Mouse (Mus musculus): ENCODE measurements at regions not wholly inside any gene's neighbourhood (a gene's known extent, or its start where the extent isn't known, plus 50 kb on each side); places are given as distances from the start of the nearest gene placed in this dataset.

DNA sequence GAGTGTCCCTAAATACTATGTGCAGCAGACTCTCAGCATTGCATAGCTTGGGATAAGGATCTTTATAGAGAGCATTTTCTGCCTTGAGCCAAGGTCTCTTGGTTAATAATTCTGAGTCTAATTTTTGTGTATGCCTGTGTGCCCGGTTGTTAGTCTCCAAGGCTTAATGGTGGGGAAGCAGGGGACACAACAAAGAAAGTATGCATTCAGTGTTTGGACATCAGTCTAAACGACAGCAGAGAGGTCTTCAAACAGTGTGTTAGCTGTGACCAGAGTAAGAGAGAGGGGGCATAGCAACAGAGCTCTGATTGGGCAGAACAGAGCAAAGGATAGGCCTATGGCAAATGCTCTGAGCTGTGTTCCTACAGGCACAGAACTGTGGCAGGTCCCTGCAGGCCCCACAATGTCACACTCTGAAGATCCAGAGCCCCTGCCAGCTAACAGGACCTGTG is 522.7 kb upstream of the Tnp1 start:
- DNase-seq = no peak

DNA sequence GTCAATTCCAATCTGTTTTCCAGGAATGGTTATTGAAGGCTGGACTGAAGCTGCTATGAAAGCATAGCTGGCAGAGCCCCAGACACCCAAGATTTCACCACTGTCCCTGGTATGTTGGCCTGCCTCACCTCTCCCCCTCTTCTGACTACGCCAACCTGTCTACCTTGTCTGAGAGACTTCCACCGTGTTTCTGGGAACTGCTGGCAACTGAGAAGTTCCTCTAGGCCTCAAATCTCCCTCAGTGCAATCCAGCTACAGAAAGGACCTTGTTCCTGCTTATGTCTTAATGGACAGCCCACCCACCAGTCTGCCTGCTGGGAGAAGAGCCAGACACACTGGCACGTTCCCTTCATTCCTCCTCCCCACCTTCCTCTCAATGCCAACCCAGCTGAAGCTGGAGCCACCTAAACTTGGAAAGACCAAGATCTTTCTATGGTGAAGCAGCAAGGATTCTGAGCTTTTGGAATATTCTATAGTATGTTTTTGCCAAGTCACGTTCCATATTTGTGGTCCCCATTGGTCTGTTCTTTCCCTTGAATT is 520.1 kb upstream of the Tnp1 start:
- no peak for DNase-seq

DNA sequence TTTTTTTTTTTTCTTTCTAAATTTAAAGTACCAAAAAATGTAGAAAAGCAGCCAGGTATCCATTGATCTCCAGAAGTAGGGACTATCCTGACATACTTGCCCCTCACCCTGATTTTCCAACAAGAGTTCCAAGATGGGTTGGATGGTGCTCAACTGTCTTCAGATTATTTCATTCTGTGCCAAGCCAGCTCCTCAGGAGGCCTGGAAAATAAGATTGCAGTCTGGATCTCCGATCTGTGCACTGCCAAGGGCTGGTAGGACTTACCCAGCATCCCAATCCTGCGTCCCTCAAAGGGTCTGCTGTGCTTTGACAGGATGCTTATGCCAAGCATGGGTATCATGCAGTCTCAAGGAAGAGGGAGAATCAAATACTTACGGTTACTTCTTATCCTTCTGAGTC is 517.8 kb upstream of the Tnp1 start:
- no peak for DNase-seq

DNA sequence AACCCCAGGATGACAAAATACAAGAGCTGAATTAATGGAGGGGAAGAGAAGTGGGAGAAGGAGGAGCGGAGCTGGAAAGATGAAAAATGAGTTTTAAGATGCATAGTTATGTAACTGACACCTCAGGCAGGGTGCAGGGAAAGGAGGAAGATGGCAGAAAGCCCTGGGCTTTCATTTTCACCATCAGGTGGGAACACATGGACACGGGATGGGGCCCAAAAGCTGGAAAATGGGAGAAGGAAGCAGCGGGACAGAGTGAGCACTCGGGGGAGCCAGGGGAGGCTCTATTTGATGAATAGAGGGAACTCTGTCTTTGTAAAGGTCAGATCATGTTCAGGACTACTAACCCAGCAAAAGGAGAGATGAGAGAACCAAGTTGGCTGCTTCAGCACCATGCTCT is 516.6 kb upstream of the Tnp1 start:
- no peak for DNase-seq

DNA sequence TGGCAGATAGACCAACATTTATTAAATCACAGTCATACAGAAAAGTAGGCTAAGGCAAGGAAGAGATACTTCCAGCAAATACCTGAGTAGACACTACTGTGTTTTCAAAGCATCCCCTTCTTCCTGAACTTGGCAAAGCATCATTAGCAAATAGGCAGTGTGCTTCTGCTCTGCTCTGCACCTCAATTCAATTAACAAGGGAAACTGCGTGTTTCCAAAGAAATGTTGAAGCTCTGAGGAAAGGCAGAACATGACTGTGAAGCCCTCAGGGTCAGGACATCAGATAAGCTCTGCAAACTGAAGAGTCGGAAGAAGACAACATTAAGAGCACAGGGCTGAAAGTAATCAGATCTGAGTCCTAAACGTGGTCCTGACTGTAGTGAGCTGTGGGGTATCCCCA is 516.1 kb upstream of the Tnp1 start:
- DNase-seq = no peak

DNA sequence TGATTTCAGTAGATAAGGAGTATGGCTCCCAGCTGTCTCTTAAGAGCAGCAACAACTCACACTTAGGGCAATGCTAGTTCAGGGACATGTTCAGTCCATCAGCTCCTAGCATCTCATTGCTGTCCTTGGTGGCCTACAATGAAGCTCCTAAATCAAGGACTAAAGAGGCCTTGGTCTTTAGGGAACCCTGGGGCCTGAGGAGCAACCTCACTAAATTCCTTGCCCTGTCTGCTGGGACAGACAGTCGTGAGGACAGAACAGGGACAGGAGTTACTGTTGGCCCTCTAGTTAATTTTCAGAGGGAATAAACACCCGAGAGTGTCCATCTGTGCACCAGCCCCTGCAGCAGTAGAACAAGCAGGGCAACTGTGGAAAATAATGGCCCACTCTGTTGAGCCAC is 514.6 kb upstream of the Tnp1 start:
- no peak for DNase-seq

DNA sequence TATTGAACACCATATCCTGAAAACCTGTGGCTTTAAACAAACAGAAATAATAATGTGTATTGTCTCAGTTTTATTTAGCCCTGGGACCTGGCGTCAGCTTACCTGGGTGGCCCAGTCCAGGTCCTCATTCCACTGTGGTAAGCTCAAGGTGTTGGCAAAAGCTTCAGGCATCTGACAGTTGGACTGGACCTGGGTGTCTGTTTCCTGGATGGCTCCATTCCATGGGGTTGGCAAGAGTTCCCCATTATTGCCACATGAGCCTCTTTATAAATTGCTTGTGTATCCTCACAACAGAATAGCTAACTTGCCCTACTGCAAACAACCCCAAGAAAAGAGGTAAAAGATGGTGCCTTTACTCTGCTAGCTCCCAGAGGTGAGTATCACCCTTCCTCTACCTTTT is 512.9 kb upstream of the Tnp1 start:
- DNase-seq = peak; percentile 25

DNA sequence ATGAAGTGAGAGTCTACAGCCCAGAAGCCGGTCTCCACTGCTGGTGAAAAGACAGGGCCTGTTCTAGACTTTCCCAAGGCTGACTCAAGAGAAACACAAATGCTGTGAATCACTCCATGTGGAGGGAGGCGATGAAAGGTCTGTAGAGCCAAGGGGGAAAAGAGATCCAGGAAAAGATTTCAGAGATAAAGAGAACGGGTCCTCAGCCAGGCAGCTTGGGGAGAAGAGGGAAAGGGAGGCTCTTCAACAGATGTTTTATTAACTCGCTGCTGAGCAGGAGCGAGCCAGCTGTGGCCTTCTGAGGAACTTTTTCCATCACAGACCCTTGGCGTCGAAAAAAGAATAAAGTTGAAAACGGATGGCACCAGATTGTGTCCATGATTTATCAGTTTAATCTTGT is 500.7 kb upstream of the Tnp1 start:
- DNase-seq = no peak

DNA sequence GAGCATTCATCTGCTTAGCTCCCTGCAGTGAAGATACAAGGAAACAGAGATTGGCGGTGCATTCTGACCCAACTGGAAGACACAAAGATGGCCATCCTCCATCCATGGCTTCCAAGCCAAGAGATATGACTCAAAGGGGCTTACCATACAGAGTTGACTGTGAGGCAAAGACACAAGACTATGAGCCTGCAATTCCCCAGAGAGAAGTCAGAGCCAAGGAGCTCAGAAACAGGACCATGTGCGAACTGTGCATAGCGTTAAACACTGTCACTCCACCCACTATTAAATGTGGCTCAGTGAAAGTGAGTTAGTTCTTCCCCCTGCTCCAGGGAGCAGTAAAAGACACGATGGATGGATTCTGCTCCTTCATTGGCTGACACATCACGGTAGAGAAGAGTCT is 500.1 kb upstream of the Tnp1 start:
- DNase-seq = no peak

DNA sequence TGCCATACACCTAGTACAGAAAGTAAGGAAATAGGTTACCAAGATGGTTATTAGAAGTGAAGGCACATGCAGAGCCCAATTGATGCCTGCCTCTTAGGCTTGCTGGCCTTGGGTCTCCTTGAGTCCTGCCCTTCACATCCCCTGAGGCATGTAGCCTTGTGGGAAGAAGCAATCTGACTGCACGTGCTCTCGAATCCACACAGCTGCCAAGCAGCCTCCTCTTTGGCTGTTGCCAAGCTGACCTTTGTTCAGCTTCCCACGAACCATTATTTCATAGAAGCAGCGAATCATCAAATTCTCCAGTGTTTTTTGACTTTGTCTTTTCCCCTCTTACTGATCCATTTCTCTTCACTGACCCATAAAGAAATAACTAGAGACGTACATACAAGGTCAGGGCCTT is 498.1 kb upstream of the Tnp1 start:
- peak; percentile 42 for DNase-seq

DNA sequence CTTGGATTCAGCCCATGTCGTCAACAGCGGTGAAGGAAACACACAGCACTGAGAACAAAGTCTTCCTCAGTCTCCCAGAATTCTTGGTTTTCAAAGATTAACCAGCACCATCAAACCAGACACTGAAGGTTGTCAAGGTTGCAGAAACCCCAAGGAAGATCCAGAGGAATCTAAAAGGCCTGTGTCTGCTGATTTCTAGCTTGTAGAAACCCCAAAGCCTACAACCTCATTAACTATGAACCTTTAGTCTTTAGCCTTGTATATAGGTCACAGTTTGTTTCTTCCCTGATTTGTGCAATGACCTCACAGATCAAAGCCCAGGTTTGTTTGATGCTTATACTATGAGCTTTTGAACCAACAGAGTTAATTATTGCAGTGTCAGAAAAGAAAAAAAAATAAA is 497.1 kb upstream of the Tnp1 start:
- no peak for DNase-seq

DNA sequence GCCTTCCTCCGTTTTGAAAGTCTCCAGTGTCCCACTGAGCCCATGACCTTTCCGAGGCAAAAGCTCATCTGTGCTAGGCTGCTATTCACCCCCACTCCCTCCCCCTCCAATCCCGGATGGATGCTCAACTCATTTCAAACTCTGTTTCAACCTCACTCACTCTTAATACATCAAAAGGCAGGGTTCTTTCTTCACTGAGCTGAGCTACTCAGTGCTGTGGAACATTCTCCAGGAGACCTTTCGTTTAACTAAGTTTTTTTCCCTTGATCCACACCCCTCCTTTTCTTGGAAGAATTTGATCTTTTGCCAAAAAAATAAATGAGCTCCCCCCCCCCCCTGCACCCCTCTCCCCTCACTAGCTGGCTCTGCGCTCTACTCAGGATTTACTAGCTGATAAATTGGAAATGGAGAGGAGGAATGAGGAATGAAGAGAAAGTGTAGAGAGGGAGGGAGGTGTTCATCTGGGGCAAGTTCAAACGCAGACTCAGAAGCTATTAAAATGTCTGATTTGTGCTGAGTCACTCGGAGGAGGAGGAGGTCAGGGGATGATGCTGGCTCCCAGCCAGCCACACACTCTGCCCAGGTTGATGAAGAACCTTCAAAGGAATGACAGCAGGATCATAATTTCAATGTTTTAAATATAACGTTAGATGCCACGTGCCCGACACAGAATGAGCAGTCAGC is 491.5 kb upstream of the Tnp1 start:
- peak; percentile 73 for DNase-seq

DNA sequence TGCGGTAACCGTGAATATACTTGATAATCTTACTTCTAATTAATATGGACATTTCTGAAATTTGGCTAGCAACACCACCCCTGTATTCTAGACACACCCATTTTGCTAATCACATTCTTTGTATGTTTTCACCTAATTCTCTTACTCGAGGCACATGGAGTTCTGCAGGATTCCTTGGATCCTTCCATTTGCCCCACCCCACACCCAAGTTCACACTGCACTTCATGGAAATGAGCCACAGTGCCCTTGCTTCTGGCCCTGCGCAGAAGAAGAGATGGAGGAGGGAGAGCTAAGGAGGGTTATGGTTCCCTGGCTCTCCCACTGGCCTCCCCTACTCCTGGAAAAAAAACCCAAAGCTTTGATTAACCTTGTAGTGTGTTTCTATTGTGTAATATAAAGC is 487.9 kb upstream of the Tnp1 start:
- DNase-seq = no peak

DNA sequence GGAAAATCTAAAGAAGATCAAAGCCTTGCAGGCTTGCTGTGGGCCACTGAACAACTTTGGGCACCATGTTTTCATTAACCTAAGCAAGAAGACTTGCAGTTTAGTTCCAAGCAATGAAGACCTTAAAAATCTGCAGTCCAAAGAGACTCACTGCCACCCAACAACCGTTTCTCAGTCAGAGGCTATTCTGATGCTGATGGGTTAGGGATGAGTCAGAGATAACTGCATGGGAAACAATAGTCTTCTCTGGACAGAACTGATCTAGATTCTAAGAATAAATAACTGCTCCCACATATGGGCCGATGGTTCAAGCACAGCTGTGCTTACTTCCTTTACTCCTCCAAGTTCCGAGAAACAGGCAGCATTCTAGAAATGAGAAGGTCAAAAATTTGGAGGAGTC is 485.0 kb upstream of the Tnp1 start:
- DNase-seq = no peak

DNA sequence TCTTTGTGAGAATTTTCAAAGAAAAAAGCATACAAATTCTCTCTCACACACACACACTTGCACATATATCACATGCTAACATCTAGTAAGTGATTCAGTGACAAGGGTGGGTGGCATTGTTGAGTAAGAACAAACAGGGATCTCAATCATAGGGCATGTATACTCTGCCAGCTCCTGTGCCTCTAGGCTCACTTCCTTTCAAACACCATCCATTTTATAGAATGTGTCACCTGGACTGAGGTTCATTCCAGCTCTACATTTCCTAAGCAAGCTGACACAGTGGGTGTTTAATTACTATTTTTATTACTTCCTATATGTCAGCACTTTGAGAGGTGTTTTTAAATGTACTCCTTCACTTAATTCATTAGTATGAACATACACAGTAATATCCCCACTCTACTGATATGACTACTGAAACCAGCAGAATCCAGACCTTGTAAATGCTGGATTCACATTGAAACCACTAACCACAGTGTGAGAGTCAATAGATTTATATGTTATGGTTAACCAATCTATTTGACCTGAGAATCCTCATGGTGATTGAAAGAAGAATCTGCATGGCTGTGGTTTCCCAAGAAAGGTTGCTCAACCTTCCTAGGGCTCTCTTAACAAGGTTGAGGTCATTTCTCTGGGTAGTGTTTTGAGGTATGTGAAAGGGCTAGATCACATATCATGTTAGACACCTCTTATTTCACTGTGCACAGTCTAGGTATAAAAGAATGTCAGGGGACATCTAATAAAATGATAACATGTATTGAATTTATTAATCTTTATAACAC is 480.5 kb upstream of the Tnp1 start:
- no peak for DNase-seq

DNA sequence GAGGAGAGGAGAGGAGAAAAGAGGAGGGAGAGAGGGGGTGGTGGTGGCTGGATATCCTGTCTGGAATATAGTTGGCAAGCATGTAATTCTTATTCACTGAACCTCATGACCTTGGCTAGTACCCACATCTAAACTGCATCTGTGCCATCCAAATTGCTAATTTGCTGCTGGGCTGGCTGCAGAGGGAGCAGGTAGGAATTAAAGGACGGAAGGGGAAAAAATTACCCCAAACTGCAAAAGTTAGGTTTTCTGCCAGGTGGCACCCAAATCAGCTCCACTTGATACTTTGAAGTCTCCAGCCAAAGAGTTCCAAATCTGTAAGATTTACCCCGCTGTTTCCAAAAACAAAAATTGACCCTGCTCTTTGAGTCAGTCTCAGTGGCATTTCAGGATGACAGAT is 466.2 kb upstream of the Tnp1 start:
- peak; percentile 66 for DNase-seq

DNA sequence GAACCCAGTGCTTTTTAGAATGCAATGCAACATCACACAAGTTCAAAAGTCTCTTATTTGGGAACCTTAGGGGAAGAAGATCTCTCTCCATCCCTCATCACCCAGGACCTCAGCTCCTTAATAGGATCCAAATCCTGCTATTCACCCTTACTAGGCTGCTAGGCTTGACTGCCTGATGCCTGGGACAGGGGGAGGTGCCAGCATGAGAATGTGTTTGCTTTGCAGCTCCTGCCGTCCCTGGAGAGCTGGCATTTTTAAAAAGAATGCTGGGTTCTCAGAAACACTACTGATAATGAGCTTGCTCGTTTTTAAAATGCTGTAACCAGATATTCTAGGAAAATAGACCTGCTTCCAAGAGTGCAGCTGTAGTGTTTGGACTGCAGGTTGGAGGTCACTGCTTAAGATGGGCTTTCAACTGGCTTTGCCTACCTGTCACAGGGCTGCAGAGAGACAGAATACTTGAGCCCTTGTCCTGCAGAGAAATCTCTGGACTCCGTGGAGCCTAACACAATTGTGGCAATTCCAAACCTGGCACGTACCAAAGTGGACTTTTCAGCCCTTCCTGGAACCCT is 463.7 kb upstream of the Tnp1 start:
- no peak for DNase-seq

DNA sequence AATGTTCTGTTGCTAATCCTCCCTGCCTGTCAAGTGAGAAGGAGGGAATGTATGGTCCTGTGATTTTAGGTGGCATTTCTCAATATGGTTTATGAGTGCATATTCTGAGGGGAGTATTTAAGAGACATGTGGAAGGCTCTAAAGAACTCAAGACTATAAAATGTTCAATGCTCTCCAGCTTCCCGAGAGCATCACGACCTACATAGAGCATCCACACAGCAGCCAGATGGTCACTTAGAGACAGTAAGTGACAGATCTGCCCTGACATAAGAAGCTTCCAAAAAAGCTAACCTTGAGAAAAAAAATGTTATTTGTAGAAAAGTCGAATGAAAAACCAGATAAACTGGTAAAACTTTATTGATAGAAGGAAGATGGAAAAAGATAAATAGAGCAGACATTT is 444.9 kb upstream of the Tnp1 start:
- DNase-seq = no peak

DNA sequence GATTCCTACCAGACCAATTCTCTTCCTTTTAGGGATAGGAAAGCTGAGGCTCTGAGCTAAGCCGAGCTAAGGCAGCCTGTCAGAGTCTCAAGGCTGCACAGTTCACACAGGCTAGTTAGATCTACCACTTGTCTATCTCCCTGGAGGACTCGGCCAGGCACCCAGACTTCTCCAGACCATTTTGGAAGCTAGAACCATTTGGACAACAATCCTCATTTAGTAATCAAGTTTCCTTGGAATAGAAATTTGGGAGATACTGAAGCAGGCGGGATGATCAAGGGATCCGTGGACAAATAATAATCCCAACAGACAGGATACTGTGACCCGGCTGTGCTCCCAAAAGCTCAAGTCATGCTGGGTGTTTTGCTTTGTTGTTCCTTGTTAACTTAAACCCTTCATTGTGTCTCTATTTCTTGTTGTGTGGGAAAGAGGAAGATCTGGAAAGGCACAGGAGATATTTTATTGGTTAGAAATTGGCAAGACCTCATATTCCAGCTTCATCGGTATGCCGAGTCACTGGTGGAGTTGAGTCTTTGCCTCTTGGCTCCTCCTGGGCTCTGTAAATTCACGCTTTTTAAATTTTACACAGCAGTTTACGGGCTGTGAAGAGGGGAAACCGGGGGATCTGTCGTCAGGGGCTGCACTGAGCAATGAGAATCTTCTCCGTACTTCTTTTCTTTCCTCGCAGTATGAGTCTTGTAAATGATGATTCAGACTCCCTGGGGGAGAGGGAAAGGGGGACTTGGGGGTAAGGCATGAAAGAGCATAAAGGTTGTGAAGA is 444.2 kb upstream of the Tnp1 start:
- DNase-seq = no peak

DNA sequence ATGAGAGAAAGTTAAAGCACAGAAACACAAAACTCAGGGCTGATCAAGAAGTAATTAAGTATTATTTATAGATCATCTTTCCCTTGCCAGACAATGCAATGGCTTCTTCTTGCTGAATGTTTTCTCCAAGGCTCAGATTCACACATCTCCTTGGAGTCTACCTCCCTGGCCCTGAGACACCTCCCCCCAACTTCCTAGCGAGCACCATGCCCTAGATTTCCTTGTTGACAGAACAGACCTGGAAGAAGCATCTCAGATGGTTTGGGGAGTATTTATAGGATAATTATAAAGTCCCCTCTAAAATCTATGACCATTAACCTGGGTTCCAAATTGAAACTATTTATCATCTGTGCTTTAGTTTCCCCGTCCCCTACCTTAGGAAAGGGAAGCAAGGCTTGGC is 441.6 kb upstream of the Tnp1 start:
- DNase-seq = no peak

DNA sequence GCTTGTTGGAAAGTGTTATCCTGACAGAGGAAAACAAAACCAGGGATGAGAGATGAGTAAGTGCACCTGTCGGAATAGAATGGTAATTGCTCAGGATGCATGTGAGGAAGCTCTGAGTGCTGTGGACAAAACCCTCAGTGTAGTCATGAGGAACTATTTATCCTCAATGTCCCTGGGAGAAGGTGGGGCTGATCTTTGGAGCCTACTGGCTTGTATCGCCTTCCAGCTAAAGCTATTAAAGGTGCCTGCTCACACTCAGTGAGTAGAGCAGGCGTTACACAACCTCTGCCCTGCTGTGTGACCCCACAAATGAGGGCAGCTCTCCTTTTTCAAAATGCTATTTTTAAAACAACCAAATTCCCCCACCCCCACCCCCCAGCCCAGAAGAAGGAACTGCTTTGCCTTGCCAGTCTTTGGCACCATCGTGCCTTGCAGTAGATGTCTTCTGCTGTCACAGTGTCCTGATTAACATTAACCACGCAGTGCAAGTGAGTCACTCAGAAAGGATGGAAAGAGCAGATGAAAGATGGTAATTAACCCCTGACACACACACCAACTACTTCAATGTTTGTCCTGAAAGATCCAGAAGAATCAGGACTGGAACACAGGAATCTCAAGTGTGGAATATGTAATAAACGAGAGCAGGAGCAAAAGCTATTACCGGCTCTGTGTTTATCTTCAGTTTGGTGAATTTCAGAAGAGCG is 440.8 kb upstream of the Tnp1 start:
- DNase-seq = no peak
